Mouse (Mus musculus) neutrophil, adult 59 days (primary cell): Measurements from ENCODE around the gene Magel2. TPM values are rescaled to one million over a fixed set of nuclear protein-coding genes. Genes with fewer than 3 reads are reported as not detected.

Source experiments
- total RNA-seq, 2 experiments: library from RNA; stranded (reverse); gene quantifications; 1 replicate in 1 of 2; 2 replicates in 1 of 2; pipeline ENCODE4 v1.2.4; 2023

Gene Magel2
- not detected for total RNA-seq

DNA sequence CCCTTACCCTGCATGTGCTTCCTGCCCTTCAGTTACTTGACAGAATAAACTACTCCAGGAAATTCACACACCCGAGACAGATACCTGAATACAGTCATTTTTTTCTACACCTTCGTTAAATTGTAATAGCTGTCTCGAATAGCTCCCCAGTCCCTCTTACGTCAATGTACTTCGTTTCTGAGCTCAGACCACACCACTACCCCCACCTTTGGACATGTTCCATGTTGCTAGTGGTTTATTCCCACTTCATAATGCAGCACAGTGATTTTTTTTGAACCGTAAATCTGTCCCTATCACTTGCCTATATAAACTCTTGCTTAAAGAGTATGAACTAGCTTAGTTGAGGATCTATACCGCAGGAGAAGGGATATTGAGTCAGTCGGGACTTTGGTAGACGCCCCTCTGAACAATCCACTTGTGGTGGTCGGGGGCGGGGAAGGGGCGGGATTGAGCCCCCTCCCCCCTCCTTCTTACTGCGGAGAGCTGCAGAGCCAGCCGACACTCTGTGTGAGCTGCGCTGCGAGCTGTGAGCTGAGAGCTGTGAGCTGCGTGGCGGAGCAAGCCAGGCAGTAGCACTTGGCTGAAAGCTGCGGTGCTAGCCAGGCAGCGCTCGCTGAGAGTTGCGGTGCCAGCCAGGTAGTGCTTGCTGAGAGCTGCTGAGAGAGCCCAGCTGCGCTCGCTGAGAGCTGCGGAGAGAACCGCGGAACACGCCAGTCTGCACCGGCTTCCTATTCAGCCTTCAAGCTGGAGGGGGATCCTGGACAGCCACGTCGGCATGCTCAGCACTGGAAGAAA, at the start of gene Magel2:
TSS of gene Magel2 (plus strand) at position 501 of the 795 bp plus-strand sequence.

DNA sequence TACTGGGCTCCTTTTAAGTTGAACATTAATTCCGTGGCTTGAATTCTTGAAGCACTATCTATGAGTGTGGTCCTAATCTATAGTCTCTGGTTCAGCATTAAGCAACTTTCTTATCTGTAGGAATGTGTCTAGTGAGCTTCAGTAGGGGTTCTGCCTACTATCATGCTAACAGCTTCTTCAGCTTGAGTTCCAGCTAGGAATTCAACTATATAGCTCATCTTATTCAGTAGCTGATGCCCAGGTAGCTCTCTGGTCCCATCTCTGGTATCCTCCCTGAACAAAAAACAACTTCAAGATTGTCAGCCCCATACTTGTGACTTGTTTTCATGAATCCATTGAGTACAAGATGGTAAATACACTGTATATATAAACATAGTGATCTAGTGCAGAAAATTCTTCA, 30.5 kb upstream of the Magel2 start, which contains the start of gene Ndn:
TSS of gene Ndn (plus strand) at position 301 of the 400 bp plus-strand sequence.

GRCm38 (mm10) chr7:62419493-62420360, 42.9 kb downstream of the Magel2 start, which contains the start of gene Mkrn3:
Gene Mkrn3, minus strand, starts transcription at chr7:62420139.

Other genes with a start within 250 kb of the Magel2 start
- not detected for gene Ndn, start 30.4 kb upstream of the Magel2 start, total RNA-seq
- not detected for gene Mkrn3, start 43.1 kb downstream of the Magel2 start, total RNA-seq
- under 1 TPM; 0.42 to 0.73 TPM for gene Peg12, start 87.5 kb downstream of the Magel2 start, total RNA-seq